Mouse (Mus musculus): ENCODE results near the gene Acnat1. TPM values are rescaled to one million over a fixed set of nuclear protein-coding genes. Genes with fewer than 3 reads are reported as not detected.
"Not testable (repeated sequence)": the region's sequence is repeated elsewhere in the genome, so short reads cannot be mapped to it uniquely, and the experiment has no call there.

Acnat1 gene
- total RNA-seq, 1 experiment, result 0.40 TPM

- DNase-seq (ENCODE audit: low read depth, low spot score); H3K4me3 ChIP-seq (ENCODE audit: insufficient read depth in 1 of 2, low read depth in 1 of 2, low read length in 2 of 2, poor library complexity in 1 of 2, severe bottlenecking in 1 of 2); H3K9me3 ChIP-seq (ENCODE audit: control insufficient read depth, insufficient read depth, low read depth, low read length); H3K36me3 ChIP-seq (ENCODE audit: control insufficient read depth, insufficient read depth, low read length, poor library complexity, severe bottlenecking); H3K4me1 ChIP-seq (ENCODE audit: control insufficient read depth in 2 of 2, insufficient read depth in 2 of 2, low read length in 2 of 2, poor library complexity in 1 of 2); H3K27ac ChIP-seq (ENCODE audit: insufficient read depth, low read depth, low read length, poor library complexity, severe bottlenecking); in situ Hi-C loops (cut with MboI; ENCODE audit: low sequenced_read_pairs in 2 of 2, unreplicated experiment in 2 of 2); H3K9ac ChIP-seq (ENCODE audit: insufficient read depth, low read depth, low read length, poor library complexity, severe bottlenecking): not testable (repeated sequence)
These were observed 63.6 kb downstream of the Acnat1 start for GRCm38 (mm10) chr4:49410151-49410550.

- DNase-seq (ENCODE audit: low read depth, low spot score); H3K9me3 ChIP-seq (ENCODE audit: control insufficient read depth, insufficient read depth, low read depth, low read length); H3K4me3 ChIP-seq (ENCODE audit: insufficient read depth in 1 of 2, low read depth in 1 of 2, low read length in 2 of 2, poor library complexity in 1 of 2, severe bottlenecking in 1 of 2); in situ Hi-C loops (cut with MboI; ENCODE audit: low sequenced_read_pairs in 2 of 2, unreplicated experiment in 2 of 2); H3K4me1 ChIP-seq (ENCODE audit: control insufficient read depth in 2 of 2, insufficient read depth in 2 of 2, low read length in 2 of 2, poor library complexity in 1 of 2); H3K27ac ChIP-seq (ENCODE audit: insufficient read depth, low read depth, low read length, poor library complexity, severe bottlenecking); H3K9ac ChIP-seq (ENCODE audit: insufficient read depth, low read depth, low read length, poor library complexity, severe bottlenecking); H3K36me3 ChIP-seq (ENCODE audit: control insufficient read depth, insufficient read depth, low read length, poor library complexity, severe bottlenecking): not testable (repeated sequence)
These were observed 65.8 kb downstream of the Acnat1 start, which contains the start of gene Acnat2 for GRCm38 (mm10) chr4:49407957-49408356. Acnat2 (minus strand) TSS chr4:49408151.

Other genes with a start within 250 kb of the Acnat1 start
- not detected in 2 replicates for gene Acnat2, start 65.8 kb downstream of the Acnat1 start, total RNA-seq (2012; rRNA removed)
- gene Baat, start 32.6 kb upstream of the Acnat1 start, total RNA-seq (2012; rRNA removed), result 0.18 and 0.32 TPM in 2 replicates
- 16.3 and 26.4 TPM in 2 replicates for gene Mrpl50, start 47.2 kb upstream of the Acnat1 start, total RNA-seq (2012; rRNA removed)
- gene Zfp189, start 47.3 kb upstream of the Acnat1 start, total RNA-seq (2012; rRNA removed), result 2.6 and 4.3 TPM in 2 replicates
- not detected in 2 replicates for gene Aldob, start 75.6 kb upstream of the Acnat1 start, total RNA-seq (2012; rRNA removed)
- gene Tmem246, start 124.0 kb upstream of the Acnat1 start, total RNA-seq (2012; rRNA removed), result 2.3 and 2.7 TPM in 2 replicates
- gene Rnf20, start 158.1 kb upstream of the Acnat1 start, total RNA-seq (2012; rRNA removed), result 41.0 and 43.6 TPM in 2 replicates
- not detected in 2 replicates for gene Ppp3r2, start 208.1 kb upstream of the Acnat1 start, total RNA-seq (2012; rRNA removed)